Comparison of ENCODE assay signal across 16 mouse cellular contexts in the genomic region with DNA sequence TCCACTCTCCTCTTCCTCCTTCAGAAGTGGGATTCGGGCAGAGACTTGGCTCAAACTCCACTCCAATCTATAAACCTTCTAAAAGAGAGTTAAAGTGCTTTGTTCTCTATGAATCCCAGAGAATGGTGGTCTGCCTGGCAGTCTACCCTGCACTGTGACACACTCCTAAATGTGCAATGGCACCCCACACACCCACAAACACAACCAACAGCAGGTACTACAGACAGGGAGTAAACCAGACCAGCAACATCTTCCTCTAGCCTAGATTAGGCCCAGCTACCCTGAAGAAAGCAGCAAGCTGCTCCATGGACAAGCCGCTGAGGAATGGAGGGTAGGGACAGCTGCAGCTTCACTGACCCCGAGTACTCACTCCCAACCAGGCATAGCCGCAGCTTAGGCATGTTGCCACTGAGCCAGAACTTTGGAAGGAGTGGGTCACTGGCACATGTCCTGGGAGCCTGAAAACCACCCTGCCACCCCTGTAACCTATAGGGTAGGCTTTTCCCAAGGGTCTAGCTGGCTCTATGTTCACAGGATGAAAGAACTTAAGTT. TPM values are rescaled to one million over a fixed set of nuclear protein-coding genes. Genes with fewer than 3 reads are reported as not detected.
DNase-seq lines count a peak whose midpoint lies in the region; ATAC-seq and TF ChIP-seq lines count a peak whose summit lies in the region.
"Had no signal": no experiment of that assay in that cellular context is flagged by ENCODE, and none has a peak within 500 bp of the region (broad histone marks: within the 10 kb centered on the region; RNA-seq: fewer than 3 reads in every experiment).

No protein-coding gene starts in this region.

- no peak overlapping the region for H3K9ac ChIP-seq in kidney, embryonic 14.5 days (ENCODE audit: low read depth, low read length)
- 0 out of 2 replicates have a peak overlapping the region, but pooled peaks have one; percentile 8 for H3K9ac ChIP-seq in midbrain, postnatal 0 days (replicated peaks; ENCODE audit: low read length, poor library complexity, severe bottlenecking)
- no peak overlapping the region for H3K9ac ChIP-seq in midbrain, embryonic 15.5 days
- H3K9ac ChIP-seq: forebrain, embryonic 13.5 days; hindbrain, embryonic 13.5 days; neural tube, embryonic 12.5 days had no signal

- WGBS in kidney, embryonic 14.5 days: 71% methylated on average over 4 of the region's 4 CpGs
- whole genome bisulfite sequencing in midbrain, postnatal 0 days: 79% methylated on average over 4 of the region's 4 CpGs
- 82% methylated on average over 4 of the region's 4 CpGs for WGBS in midbrain, embryonic 15.5 days
- WGBS in embryonic facial prominence, embryonic 10.5 days: 84% methylated on average over 4 of the region's 4 CpGs

- ATAC-seq in kidney, embryonic 14.5 days (ENCODE audit: low FRiP score, low TSS enrichment): no peak
- ATAC-seq in midbrain, postnatal 0 days (ENCODE audit: low FRiP score): no peak
- ATAC-seq in midbrain, embryonic 15.5 days (replicated peaks): no peak

- no peak for DNase-seq in kidney, postnatal 36 days
- DNase-seq in midbrain, postnatal 0 days (ENCODE audit: low spot score): no peak
- no peak for DNase-seq in embryonic facial prominence, embryonic 10.5 days (ENCODE audit: low spot score)
- no peak for DNase-seq in layer of hippocampus, adult 18-20 months (ENCODE audit: low spot score in 2 of 2)
- no peak for DNase-seq in ovary, postnatal 10 days (ENCODE audit: low spot score)
- DNase-seq: adrenal gland, adult 8-10 months; gastrocnemius, adult 2 months; kidney, postnatal 14 days; retina, postnatal 1 day had no signal

- H3K27me3 ChIP-seq in kidney, embryonic 14.5 days (ENCODE audit: control insufficient read depth, insufficient read depth, low read length): no peaks in the 10 kb centered on the region
- no peaks in the 10 kb centered on the region for H3K27me3 ChIP-seq in midbrain, postnatal 0 days (ENCODE audit: insufficient read depth, low read length)
- H3K27me3 ChIP-seq in midbrain, embryonic 15.5 days (replicated peaks): no peaks in the 10 kb centered on the region
- no peaks in the 10 kb centered on the region for H3K27me3 ChIP-seq in embryonic facial prominence, embryonic 10.5 days (replicated peaks; ENCODE audit: low read depth, poor library complexity, severe bottlenecking)
- H3K27me3 ChIP-seq: forebrain, embryonic 13.5 days; hindbrain, embryonic 13.5 days; neural tube, embryonic 12.5 days had no signal

- no peak for TF ChIP-seq CTCF in midbrain, postnatal 0 days (IDR thresholded peaks at IDR 0.05)

- no peak overlapping the region for H3K4me2 ChIP-seq in kidney, embryonic 14.5 days (replicated peaks; ENCODE audit: low read depth, low read length)
- H3K4me2 ChIP-seq in midbrain, postnatal 0 days (ENCODE audit: low read depth, low read length, poor library complexity, severe bottlenecking): no peak overlapping the region
- no peak overlapping the region for H3K4me2 ChIP-seq in midbrain, embryonic 15.5 days
- H3K4me2 ChIP-seq: forebrain, embryonic 13.5 days; hindbrain, embryonic 13.5 days; neural tube, embryonic 12.5 days had no signal

- H3K4me3 ChIP-seq in kidney, embryonic 14.5 days (ENCODE audit: low read length): no peak overlapping the region
- no peak overlapping the region for H3K4me3 ChIP-seq in midbrain, postnatal 0 days (ENCODE audit: low read depth, low read length)
- no peak overlapping the region for H3K4me3 ChIP-seq in midbrain, embryonic 15.5 days
- H3K4me3 ChIP-seq in embryonic facial prominence, embryonic 10.5 days: no peak overlapping the region
- H3K4me3 ChIP-seq: forebrain, embryonic 13.5 days; gastrocnemius, adult 2 months; hindbrain, embryonic 13.5 days; neural tube, embryonic 12.5 days had no signal

- H3K4me1 ChIP-seq in kidney, embryonic 14.5 days (ENCODE audit: control insufficient read depth, insufficient read depth, low read length): peaks cover 37% of the 10 kb centered on the region
- H3K4me1 ChIP-seq in midbrain, postnatal 0 days (ENCODE audit: insufficient read depth, low read length): no peaks in the 10 kb centered on the region
- H3K4me1 ChIP-seq in midbrain, embryonic 15.5 days: peaks cover 17% of the 10 kb centered on the region
- peaks cover 32% of the 10 kb centered on the region for H3K4me1 ChIP-seq in embryonic facial prominence, embryonic 10.5 days

- peak overlapping the region; percentile 51; the same call in 1 of the 2 replicates for H3K27ac ChIP-seq in kidney, embryonic 14.5 days (ENCODE audit: low read depth, low read length)
- no peak overlapping the region for H3K27ac ChIP-seq in midbrain, postnatal 0 days (ENCODE audit: low read depth, low read length)
- H3K27ac ChIP-seq in midbrain, embryonic 15.5 days: no peak overlapping the region
- peak overlapping the region; percentile 10; the same call in 1 of the 2 replicates for H3K27ac ChIP-seq in embryonic facial prominence, embryonic 10.5 days (replicated peaks)
- H3K27ac ChIP-seq: forebrain, embryonic 13.5 days; gastrocnemius, adult 2 months; neural tube, embryonic 12.5 days had no signal

- peaks cover 43% of the 10 kb centered on the region for H3K36me3 ChIP-seq in kidney, embryonic 14.5 days (ENCODE audit: control insufficient read depth, insufficient read depth, low read length)
- H3K36me3 ChIP-seq in midbrain, postnatal 0 days (ENCODE audit: insufficient read depth, low read length): peaks cover 26% of the 10 kb centered on the region
- peaks cover 10% of the 10 kb centered on the region; the same call in 1 of the 2 replicates for H3K36me3 ChIP-seq in midbrain, embryonic 15.5 days (replicated peaks)
- peaks cover 43% of the 10 kb centered on the region for H3K36me3 ChIP-seq in embryonic facial prominence, embryonic 10.5 days (replicated peaks)

- H3K9me3 ChIP-seq in kidney, embryonic 14.5 days (ENCODE audit: control insufficient read depth, low read length): no peaks in the 10 kb centered on the region
- no peaks in the 10 kb centered on the region for H3K9me3 ChIP-seq in midbrain, postnatal 0 days (ENCODE audit: low read length)
- H3K9me3 ChIP-seq in midbrain, embryonic 15.5 days: no peaks in the 10 kb centered on the region
- no peaks in the 10 kb centered on the region for H3K9me3 ChIP-seq in embryonic facial prominence, embryonic 10.5 days
- H3K9me3 ChIP-seq: forebrain, embryonic 13.5 days; hindbrain, embryonic 13.5 days; neural tube, embryonic 12.5 days had no signal

RNA-seq across cellular contexts. Expression of gene Ccr10, which starts 16.8 kb away (rescaled TPM):
- 0.24 and 0.51 TPM in 2 replicates for polyA plus RNA-seq in kidney, embryonic 14.5 days (2014; fragmentation: Nextera tagmentation; extraction: Ambion mirVana)
- total RNA-seq in midbrain, postnatal 0 days (2014; rRNA removed): 0.61 and 1.4 TPM in 2 replicates
- polyA plus RNA-seq in midbrain, postnatal 0 days (2015; fragmentation: Nextera tagmentation; extraction: Ambion mirVana): 0.75 and 0.83 TPM in 2 replicates
- polyA plus RNA-seq in midbrain, embryonic 15.5 days (2015; fragmentation: Nextera tagmentation; extraction: Ambion mirVana): 0.31 and 0.36 TPM in 2 replicates
- polyA plus RNA-seq in embryonic facial prominence, embryonic 10.5 days (2016; fragmentation: Nextera tagmentation; extraction: Ambion mirVana): 0.16 TPM in 1 of 2 replicates, not detected in the other
- total RNA-seq in layer of hippocampus, adult 18-20 months (2021): under 1 TPM in 1 of 2 experiments, not detected in 1; 0.18 TPM
- total RNA-seq: gastrocnemius, adult 2 months; liver, adult 2 months; megakaryocyte-erythroid progenitor cell, adult 5-6 weeks had no signal
- polyA plus RNA-seq: forebrain, embryonic 13.5 days had no signal

RNA-seq across cellular contexts. Expression of gene Plekhh3, which starts 20.8 kb away (rescaled TPM):
- polyA plus RNA-seq in kidney, embryonic 14.5 days (2014; fragmentation: Nextera tagmentation; extraction: Ambion mirVana): 17.0 and 17.9 TPM in 2 replicates
- total RNA-seq in midbrain, postnatal 0 days (2014; rRNA removed): 13.7 and 23.4 TPM in 2 replicates
- polyA plus RNA-seq in midbrain, postnatal 0 days (2015; fragmentation: Nextera tagmentation; extraction: Ambion mirVana): 5.8 and 6.2 TPM in 2 replicates
- 8.5 and 9.9 TPM in 2 replicates for polyA plus RNA-seq in midbrain, embryonic 15.5 days (2015; fragmentation: Nextera tagmentation; extraction: Ambion mirVana)
- polyA plus RNA-seq in embryonic facial prominence, embryonic 10.5 days (2016; fragmentation: Nextera tagmentation; extraction: Ambion mirVana): 3.7 and 4.0 TPM in 2 replicates
- total RNA-seq in layer of hippocampus, adult 18-20 months (2021): 10 to 100 TPM; 15.0 to 15.3 TPM
- total RNA-seq: megakaryocyte-erythroid progenitor cell, adult 5-6 weeks had no signal

RNA-seq across cellular contexts. Expression of gene Cntnap1, which starts 21.7 kb away (rescaled TPM):
- polyA plus RNA-seq in kidney, embryonic 14.5 days (2014; fragmentation: Nextera tagmentation; extraction: Ambion mirVana): 1.7 and 2.1 TPM in 2 replicates
- total RNA-seq in midbrain, postnatal 0 days (2014; rRNA removed): 12.5 and 15.0 TPM in 2 replicates
- polyA plus RNA-seq in midbrain, postnatal 0 days (2015; fragmentation: Nextera tagmentation; extraction: Ambion mirVana): 3.0 and 3.2 TPM in 2 replicates
- polyA plus RNA-seq in midbrain, embryonic 15.5 days (2015; fragmentation: Nextera tagmentation; extraction: Ambion mirVana): 3.4 and 3.8 TPM in 2 replicates
- polyA plus RNA-seq in embryonic facial prominence, embryonic 10.5 days (2016; fragmentation: Nextera tagmentation; extraction: Ambion mirVana): 0.23 and 0.31 TPM in 2 replicates
- total RNA-seq in layer of hippocampus, adult 18-20 months (2021): 100 to 1,000 TPM; 154 to 162 TPM
- total RNA-seq: megakaryocyte-erythroid progenitor cell, adult 5-6 weeks had no signal

RNA-seq across cellular contexts. Expression of gene Ezh1, which starts 34.3 kb away (rescaled TPM):
- 18.2 and 27.4 TPM in 2 replicates for polyA plus RNA-seq in kidney, embryonic 14.5 days (2014; fragmentation: Nextera tagmentation; extraction: Ambion mirVana)
- 26.5 and 40.0 TPM in 2 replicates for total RNA-seq in midbrain, postnatal 0 days (2014; rRNA removed)
- polyA plus RNA-seq in midbrain, postnatal 0 days (2015; fragmentation: Nextera tagmentation; extraction: Ambion mirVana): 25.4 and 25.9 TPM in 2 replicates
- 27.4 and 30.7 TPM in 2 replicates for polyA plus RNA-seq in midbrain, embryonic 15.5 days (2015; fragmentation: Nextera tagmentation; extraction: Ambion mirVana)
- polyA plus RNA-seq in embryonic facial prominence, embryonic 10.5 days (2016; fragmentation: Nextera tagmentation; extraction: Ambion mirVana): 13.3 and 14.5 TPM in 2 replicates
- total RNA-seq in layer of hippocampus, adult 18-20 months (2021): 10 to 100 TPM; 79.0 to 84.0 TPM

RNA-seq across cellular contexts. Expression of gene Tubg2, which starts 36.3 kb away (rescaled TPM):
- 3.7 and 4.5 TPM in 2 replicates for polyA plus RNA-seq in kidney, embryonic 14.5 days (2014; fragmentation: Nextera tagmentation; extraction: Ambion mirVana)
- total RNA-seq in midbrain, postnatal 0 days (2014; rRNA removed): 38.4 and 40.6 TPM in 2 replicates
- 86.1 and 93.8 TPM in 2 replicates for polyA plus RNA-seq in midbrain, postnatal 0 days (2015; fragmentation: Nextera tagmentation; extraction: Ambion mirVana)
- 60.8 and 62.7 TPM in 2 replicates for polyA plus RNA-seq in midbrain, embryonic 15.5 days (2015; fragmentation: Nextera tagmentation; extraction: Ambion mirVana)
- polyA plus RNA-seq in embryonic facial prominence, embryonic 10.5 days (2016; fragmentation: Nextera tagmentation; extraction: Ambion mirVana): 4.9 and 5.7 TPM in 2 replicates
- 10 to 100 TPM; 40.2 to 42.7 TPM for total RNA-seq in layer of hippocampus, adult 18-20 months (2021)
- total RNA-seq: liver, adult 2 months; megakaryocyte-erythroid progenitor cell, adult 5-6 weeks had no signal

Comparison
In these comparisons a context has a peak if more than half of its experiments do, and no peak if none do; other contexts are left out.
1. H3K27ac ChIP-seq: peak in kidney, embryonic 14.5 days (single experiment) and embryonic facial prominence, embryonic 10.5 days (single experiment); none in midbrain, postnatal 0 days (single experiment) and midbrain, embryonic 15.5 days (single experiment).